Comparison of ENCODE assay signal across 25 mouse cellular contexts in the genomic region with DNA sequence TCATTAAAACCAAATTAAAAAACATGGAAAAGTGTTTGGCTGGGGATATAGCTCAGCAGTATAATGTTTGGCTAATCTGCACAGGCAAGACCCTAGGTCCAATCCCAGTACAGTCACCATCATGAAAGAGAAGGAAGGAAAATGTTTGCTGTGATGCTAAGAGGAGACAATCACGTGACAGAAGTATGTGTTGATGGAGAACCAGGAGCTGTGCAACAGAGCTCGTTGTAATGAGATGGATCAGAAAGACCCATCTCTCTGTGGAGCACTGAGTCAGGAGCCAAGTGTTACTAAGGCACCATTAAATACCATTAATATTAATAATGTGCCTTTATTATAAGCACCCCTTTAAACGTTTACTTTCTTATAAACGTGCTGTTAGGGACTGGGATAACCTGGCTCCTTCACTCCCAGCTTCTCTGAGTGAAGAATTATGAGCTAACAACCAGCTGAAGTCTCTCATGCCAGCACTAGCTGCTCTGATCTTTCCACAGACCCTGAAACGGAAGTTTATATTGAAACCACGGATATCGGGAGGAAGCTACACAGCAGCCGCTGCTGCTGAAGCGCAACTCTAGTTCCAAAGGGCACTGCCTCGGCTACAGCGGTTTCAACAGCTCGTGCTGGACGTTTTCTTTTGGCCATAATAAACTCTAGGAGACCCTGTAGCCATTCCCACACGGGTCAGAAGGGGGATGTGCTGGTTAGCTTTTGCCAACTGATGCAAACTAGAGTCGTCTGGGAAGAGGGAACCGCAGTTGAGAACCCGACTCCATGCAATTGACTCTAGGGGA.
A peak's percentile ranks its signal among the peaks of the same experiment; 100 is the strongest.
DNase-seq lines count a peak whose midpoint lies in the region; ATAC-seq and TF ChIP-seq lines count a peak whose summit lies in the region.
"Had no signal": no experiment of that assay in that cellular context is flagged by ENCODE, and none has a peak within 500 bp of the region (broad histone marks: within the 10 kb centered on the region; RNA-seq: fewer than 3 reads in every experiment).

No protein-coding gene starts in this region.

- H3K4me1 ChIP-seq in kidney, embryonic 16.5 days (ENCODE audit: insufficient read depth, low read length) = peaks cover 5% of the 10 kb centered on the region
- no peaks in the 10 kb centered on the region for H3K4me1 ChIP-seq in lung, postnatal 0 days (ENCODE audit: insufficient read depth, low read depth, low read length)
- H3K4me1 ChIP-seq: heart, embryonic 15.5 days had no signal

- intact Hi-C loops in left cerebral cortex, postnatal 14 days (cut with DNase I) = no loop called here

- no peak overlapping the region for H3K4me3 ChIP-seq in kidney, embryonic 16.5 days (ENCODE audit: low read length)
- H3K4me3 ChIP-seq in lung, postnatal 0 days (ENCODE audit: low read depth, low read length) = no peak overlapping the region
- H3K4me3 ChIP-seq: embryonic facial prominence, embryonic 12.5 days; heart, embryonic 15.5 days; left cerebral cortex, adult 2 months; midbrain, embryonic 10.5 days; neural tube, embryonic 15.5 days had no signal

- 0 out of 2 replicates have a peak, but pooled peaks have one; percentile 35 for ATAC-seq in kidney, embryonic 16.5 days (ENCODE audit: low FRiP score, low TSS enrichment)
- ATAC-seq in lung, postnatal 0 days = peak; percentile 59
- ATAC-seq in hematopoietic stem cell, adult 5-6 weeks (replicated peaks in 1 of 2; ENCODE audit: insufficient read depth in 1 of 2, low FRiP score in 2 of 2, low TSS enrichment in 1 of 2, low read depth in 1 of 2, poor library complexity in 2 of 2, severe bottlenecking in 2 of 2) = peak; percentile 63 to 70; a peak in 3 of 4 replicates
- ATAC-seq: forebrain, postnatal 0 days; inflammation-experienced regulatory T-cells, adult 6 months had no signal

- TF ChIP-seq EP300 in lung, postnatal 0 days (IDR thresholded peaks at IDR 0.05) = no peak

- no peak overlapping the region for H3K27ac ChIP-seq in kidney, embryonic 16.5 days (ENCODE audit: low read length)
- H3K27ac ChIP-seq in lung, postnatal 0 days (ENCODE audit: low read length) = no peak overlapping the region
- H3K27ac ChIP-seq: embryonic facial prominence, embryonic 12.5 days; heart, embryonic 15.5 days; hindbrain, embryonic 14.5 days; left cerebral cortex, adult 2 months; neural tube, embryonic 15.5 days had no signal

- no peak overlapping the region for H3K9ac ChIP-seq in kidney, embryonic 16.5 days (replicated peaks; ENCODE audit: low read length)
- H3K9ac ChIP-seq in lung, postnatal 0 days (replicated peaks; ENCODE audit: low read depth) = no peak overlapping the region
- H3K9ac ChIP-seq: embryonic facial prominence, embryonic 12.5 days; forebrain, postnatal 0 days; heart, embryonic 15.5 days; hindbrain, embryonic 14.5 days; neural tube, embryonic 15.5 days had no signal

- H3K4me2 ChIP-seq in kidney, embryonic 16.5 days (replicated peaks; ENCODE audit: low read depth, low read length) = no peak overlapping the region
- no peak overlapping the region; the same call in 1 of the 2 replicates for H3K4me2 ChIP-seq in lung, postnatal 0 days (replicated peaks; ENCODE audit: low read depth, low read length)
- H3K4me2 ChIP-seq: embryonic facial prominence, embryonic 12.5 days; heart, embryonic 15.5 days; hindbrain, embryonic 14.5 days; neural tube, embryonic 15.5 days had no signal

- no peaks in the 10 kb centered on the region for H3K27me3 ChIP-seq in kidney, embryonic 16.5 days (ENCODE audit: insufficient read depth, low read length)
- H3K27me3 ChIP-seq in lung, postnatal 0 days (replicated peaks; ENCODE audit: insufficient read depth, low read length) = no peaks in the 10 kb centered on the region
- H3K27me3 ChIP-seq: embryonic facial prominence, embryonic 12.5 days; heart, embryonic 15.5 days; neural tube, embryonic 15.5 days had no signal

- no peaks in the 10 kb centered on the region for H3K9me3 ChIP-seq in kidney, embryonic 16.5 days (ENCODE audit: low read length)
- H3K9me3 ChIP-seq in lung, postnatal 0 days (ENCODE audit: low read length) = no peaks in the 10 kb centered on the region
- H3K9me3 ChIP-seq: embryonic facial prominence, embryonic 12.5 days; heart, embryonic 15.5 days; midbrain, embryonic 10.5 days; neural tube, embryonic 15.5 days had no signal

- no peaks in the 10 kb centered on the region for H3K36me3 ChIP-seq in kidney, embryonic 16.5 days (ENCODE audit: insufficient read depth, low read length)
- no peaks in the 10 kb centered on the region for H3K36me3 ChIP-seq in lung, postnatal 0 days (ENCODE audit: insufficient read depth, low read length)
- H3K36me3 ChIP-seq: embryonic facial prominence, embryonic 12.5 days; G1E; heart, embryonic 15.5 days; midbrain, embryonic 10.5 days; neural tube, embryonic 15.5 days had no signal

- TF ChIP-seq CTCF in lung, postnatal 0 days (IDR thresholded peaks at IDR 0.05) = no peak

- WGBS in kidney, embryonic 16.5 days = 45% methylated on average over 17 of the region's 17 CpGs
- 38% methylated on average over 17 of the region's 17 CpGs for WGBS in lung, postnatal 0 days

- no peak for DNase-seq in kidney, adult 8-10 months
- DNase-seq in lung, postnatal 0 days (ENCODE audit: low spot score) = peak; percentile 66
- no peak for DNase-seq in lung, postnatal 14 days
- no peak for DNase-seq in left cerebral cortex, postnatal 14 days (ENCODE audit: low spot score in 2 of 2)
- no peak for DNase-seq in Muller cell, postnatal 12 days (ENCODE audit: inconsistent ontology term)
- DNase-seq: adrenal gland, adult 8-10 months; B cell, adult 2 months; cerebellum, adult 11-12 months; cerebellum, postnatal 10 days; forebrain, postnatal 0 days; gastrocnemius, postnatal 25 days; heart, postnatal 36 days; kidney, postnatal 10 days; left cerebral cortex, postnatal 4 days; right cerebral cortex, adult 18-20 months had no signal
